Mouse (Mus musculus) heart, adult 9 months (tissue): Measurements from ENCODE around the gene Itga8.

Source experiments
- DNase-seq, 2 experiments: peaks; one replicate each; pipeline ENCODE4 v3.0.0; 2022; ENCODE audit warnings: low spot score in 2 of 2

Itga8 gene

DNA sequence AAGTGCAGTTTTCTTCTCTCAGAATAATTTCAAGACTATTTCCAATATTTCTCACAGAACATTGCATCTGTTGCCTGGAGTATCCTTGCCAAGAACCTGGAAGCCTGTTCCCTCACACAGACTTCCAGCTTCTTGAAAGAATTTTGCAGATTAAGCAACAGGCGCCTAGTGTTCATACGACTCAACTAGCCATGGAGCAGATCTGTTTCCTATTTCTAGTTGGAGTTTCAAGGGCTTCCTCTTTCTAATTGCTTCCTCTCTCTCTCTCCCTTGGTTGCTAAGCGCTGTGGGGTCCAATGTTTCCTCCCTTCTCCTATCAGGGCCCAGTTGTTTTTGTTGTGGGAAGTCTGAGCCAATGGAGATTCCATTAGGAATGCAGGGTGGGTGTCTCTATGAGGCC, 7.7 kb downstream of the Itga8 start:
- peak; percentile 37 to 65 for DNase-seq

DNA sequence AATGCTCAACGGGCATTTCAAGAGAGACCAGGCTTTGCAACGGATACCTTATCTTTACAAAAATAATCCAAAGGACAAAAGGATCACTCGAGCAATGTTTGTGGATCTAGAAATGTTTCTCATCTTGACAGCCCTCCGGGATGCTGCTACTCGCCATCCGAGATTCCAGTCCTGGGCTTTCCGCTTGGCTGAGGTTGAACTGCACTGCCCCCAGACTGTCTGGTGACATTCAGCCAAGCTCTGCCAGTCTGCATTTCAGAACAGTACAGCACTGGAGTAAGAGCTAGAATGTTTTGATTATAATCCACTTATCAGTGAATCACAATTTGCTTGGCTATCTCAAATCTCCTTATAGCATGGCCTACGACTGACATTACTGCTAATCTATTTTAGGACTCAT, 8.3 kb downstream of the Itga8 start:
- DNase-seq, result no peak

DNA sequence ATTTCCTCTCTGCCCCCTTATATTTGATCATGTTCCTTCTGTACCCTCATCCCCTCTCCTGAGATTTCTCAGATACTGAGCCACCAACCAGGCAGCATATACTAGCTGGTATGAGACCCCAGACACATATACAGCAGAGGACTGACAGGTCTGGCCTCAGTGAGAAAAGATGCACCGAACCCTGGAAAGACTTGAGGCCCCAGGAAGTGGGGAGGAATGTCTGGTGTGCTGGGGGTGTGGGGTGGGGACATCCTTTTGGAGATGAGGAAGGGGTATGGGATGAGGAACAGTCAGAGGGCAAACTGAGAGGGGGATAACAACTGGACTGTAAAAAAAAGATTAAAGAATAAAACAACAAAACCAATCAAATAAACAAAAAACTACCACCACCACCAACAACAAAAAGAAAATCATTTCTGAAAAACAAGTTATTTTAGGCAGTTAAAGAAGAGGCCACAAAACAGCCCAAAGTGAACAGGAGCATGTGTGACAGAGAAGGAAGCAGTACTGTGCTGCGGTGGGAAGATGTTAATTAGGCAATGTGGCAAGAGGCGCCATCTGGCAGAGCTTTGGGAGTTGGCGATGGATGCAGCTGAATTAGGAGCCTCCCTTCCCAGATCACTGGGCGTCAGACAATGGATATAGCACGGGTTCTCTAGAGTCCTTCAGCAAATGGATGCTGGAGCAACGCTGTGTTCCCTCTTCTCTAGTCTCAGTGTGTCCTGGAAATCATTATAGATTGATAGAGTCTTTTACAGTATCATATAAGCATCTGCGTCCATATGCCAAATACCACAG, 9.5 kb downstream of the Itga8 start:
- peak in 1 of 2 experiments; percentile 9 for DNase-seq

DNA sequence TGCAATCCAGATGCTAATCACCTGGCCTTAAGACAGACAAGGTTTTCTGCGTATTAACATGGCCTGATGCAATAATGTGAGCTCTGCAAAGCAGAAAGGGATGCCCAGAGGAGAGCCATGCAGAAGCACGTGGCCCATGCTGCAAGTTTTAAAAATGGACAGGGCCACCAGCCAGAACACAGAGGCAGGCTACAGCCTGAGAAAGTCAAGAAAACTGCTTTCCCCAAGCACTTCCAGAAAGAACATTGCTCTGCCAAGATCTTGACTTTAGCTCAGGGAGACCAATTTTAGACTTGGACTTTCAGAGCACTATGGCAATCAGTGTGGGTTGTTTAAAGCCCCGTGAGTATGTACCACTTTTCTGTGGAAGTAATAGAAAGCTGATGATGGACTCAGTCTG, 11.5 kb downstream of the Itga8 start:
- peak; percentile 33 for DNase-seq

DNA sequence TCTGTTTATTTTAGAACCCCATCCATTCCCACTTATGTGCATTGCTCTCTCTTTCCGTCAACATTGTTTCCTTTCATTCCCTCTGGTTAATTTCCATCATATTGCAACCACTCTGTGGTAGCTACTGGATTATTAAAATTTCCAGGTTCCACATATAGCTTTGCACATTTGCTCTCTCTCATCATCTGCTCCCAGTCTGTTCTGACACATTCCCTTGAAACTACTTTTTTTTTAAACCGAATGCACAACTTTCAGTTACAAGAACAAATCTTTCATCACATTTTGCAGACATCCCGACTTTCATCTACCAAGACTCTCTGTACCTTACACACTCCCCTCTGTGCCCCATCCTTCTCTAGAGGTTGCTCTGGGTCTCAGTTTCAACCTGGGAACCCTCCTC, 13.9 kb downstream of the Itga8 start:
- no peak for DNase-seq

DNA sequence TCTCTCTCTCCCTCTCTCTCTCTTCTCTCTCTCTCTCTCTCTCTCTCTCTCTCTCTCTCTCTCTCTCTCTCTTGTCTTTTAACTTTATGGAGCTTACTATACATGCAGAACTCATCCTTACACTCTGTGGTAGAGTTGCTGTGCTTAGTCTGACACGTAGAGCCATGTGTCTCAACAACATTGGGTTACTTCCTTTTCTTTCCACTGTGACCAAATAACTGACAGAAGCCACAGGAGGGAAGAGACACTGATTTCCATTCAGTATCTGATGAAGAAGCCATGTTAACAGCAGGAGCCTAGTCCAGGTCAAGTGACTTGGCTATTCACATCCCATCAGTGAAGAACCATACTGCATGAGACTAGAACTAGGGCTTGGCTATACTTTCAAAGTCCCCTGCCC, 21.1 kb downstream of the Itga8 start:
- no peak for DNase-seq

DNA sequence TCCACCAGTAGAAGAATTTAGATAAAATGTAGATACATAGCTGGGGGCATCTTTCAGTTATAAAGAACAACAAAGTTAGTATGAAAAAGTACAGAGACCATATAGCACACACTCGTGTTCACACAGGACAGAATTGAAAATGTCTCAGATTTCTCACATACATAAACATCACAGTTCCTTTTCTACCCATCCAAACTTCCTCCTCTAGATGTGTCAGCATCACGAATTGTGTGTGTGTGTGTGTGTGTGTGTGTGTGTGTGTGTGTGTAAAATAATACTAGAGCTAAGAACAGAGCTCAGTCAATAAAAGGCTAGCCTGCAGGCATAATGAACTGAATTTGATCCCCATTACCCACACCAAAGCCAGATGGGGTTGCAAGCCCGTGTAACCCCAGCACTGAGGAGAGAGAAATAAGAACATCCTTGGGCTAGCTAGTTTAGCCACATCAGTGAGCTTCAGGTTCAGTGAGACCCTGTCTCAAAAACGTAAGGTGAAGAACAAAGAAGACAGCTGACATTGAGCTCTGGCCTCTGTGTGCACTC, 22.6 kb downstream of the Itga8 start:
- no peak for DNase-seq

DNA sequence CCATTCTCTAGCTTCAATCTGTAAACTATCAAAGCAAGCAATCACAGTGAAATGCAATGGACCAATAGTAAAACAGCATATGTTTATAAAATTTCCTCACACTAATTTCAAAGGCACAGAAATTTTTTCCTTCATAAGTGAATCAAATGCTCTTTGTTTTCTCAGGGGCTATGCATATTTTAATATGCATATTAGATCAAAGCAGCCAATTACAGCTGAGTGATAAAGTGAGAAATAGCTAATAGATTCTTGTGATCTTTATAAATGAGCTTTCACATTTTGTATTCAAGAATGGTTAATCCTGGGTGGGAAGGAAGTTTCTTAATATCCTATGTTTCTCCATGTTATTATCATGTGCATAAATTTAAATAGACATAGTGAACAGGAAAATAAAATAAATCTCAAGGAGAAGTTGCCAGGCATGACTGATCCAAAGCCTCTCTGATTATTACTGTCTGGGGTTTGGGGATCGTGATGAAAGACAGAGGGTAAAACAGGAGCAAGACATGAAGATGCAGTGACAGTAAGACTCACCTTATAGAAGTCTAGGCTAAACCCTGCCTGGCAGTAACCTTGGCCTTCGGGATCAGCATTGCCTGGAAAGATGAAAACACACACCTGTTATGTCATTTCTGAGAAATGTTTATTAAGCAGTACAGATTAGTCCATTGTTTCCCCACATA, 44.9 kb downstream of the Itga8 start:
- DNase-seq, result no peak

DNA sequence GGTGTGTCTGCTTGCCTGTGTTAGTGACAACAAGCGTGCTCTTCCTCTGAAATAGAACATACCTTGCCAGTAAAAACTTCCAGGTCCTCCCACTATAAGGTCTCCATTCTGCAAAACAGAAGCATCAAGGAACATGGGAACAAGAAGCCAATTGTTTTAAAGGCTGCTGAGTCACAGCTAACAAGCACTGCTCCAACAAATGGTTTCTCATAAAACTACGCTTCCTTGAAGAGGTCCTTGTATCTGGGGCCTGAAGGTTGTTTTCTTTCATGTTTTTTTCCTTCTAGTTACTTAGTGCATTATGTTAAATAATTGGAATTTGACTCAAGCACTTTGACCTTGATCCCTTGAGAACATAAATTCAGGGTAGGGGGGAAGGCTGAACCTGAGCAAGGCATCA, 45.8 kb downstream of the Itga8 start:
- DNase-seq, result no peak

DNA sequence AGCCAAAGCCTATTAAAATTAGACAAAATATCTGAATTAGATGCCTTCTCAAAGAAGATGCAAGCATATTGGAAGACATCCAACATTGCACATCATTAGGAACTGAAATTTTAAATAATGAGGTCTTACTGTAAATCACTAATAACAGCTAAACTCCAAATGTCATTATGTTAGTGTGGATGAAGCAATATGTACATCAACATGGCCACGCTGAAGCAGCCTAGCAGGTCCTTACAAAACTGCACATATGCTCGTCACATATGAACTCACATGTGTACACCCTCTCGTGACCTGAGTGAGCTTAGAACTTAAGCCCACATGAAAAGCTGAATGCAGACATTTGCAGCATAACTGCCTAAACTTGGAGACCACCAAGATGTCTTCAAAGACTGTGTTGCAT, 66.4 kb downstream of the Itga8 start:
- DNase-seq, result no peak

DNA sequence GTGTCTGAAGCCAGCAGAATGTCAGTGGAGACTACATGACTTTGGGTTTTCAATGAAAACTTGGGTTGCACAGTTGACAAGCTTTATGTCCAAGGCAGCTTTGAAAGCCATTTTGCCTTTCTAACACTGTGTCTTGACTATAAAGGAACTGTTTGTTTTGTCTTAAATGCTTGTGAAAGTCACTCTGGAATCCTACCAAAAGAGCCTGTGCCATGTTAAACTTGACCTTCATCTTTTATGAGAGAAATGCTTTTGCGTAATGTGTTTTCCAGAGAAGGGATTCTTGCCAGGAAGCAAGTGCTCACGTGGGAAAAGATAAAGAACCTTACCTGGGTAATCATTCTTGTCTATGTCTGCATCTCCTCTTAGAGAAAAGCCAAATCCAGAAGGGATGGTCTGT, 72.0 kb downstream of the Itga8 start:
- DNase-seq, result no peak

DNA sequence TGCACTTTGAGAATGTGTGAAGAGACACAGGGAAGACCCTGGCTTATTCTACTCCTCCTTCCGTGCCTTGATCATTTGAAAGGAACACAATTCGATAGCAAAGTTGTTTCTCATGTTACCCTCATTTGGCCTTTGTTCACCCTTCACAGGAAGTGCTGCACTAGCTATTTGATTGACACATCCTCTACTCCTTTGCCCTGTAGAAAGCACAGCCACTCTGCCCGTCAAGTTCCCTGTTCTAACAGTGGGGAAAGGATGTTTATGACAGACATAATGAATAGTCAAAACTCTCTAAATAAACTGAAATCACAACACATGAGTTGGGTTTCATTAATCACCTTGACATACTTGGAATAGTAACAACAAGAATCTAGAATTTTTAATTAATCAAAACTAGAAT, 73.4 kb downstream of the Itga8 start:
- DNase-seq, result no peak

DNA sequence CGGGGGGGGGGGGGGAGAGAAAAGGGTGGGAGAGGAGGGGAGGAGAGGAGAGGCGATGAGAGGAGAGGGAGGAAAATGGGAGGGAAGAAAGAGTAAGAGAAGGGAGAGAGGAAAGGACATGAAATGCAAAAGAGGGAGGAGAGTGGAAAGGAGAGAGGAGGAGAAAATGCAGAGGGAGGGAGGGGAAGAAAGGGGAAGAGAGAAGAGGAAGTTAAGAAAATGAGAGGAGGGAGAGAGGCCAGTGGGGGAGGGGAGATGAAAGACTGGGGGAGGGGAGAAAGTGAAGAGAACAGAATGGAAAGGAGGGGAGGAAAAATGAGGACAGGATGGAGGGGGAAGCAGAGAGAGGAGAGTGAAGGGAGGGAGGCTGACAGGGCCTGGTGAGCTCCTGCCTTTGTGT, 74.5 kb downstream of the Itga8 start:
- DNase-seq, result no peak

DNA sequence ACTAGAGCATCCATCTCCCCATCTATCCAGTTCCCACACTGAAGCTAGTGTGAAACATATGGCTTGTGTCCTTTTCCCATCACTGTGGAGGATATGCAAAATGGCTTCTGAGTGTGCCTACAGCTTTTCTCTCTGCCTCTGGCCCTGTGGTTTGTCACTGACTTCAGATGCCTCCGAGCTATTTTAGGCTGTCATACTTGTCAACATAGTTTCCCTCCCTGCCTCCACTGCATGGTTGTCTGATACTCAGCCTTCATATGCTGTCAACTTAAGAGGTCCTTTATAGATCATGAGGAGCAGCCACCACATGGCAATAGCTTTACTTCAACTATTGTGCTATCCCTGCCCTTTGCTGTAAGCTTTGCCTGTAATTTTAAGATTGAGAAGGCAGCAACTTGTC, 75.4 kb downstream of the Itga8 start:
- no peak for DNase-seq

DNA sequence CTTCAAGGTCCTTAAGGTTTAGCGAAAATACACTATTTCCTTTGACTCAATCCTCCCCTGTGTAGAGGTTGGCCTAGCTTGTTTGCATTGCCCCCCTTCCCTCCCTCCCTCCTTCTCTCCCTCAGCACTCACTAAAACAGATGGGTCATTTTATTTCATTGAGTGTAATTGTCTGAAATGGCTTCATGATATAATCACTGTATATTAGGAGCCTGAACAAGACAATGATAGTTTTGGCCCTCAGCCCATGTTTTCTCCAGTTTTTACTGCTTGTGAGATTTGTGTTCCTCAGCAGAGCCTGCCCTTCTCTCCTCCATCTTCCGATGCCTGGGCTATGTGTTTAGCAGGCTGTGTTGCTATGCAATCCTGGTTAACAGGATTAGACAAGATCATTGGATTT, 80.1 kb downstream of the Itga8 start:
- no peak for DNase-seq

DNA sequence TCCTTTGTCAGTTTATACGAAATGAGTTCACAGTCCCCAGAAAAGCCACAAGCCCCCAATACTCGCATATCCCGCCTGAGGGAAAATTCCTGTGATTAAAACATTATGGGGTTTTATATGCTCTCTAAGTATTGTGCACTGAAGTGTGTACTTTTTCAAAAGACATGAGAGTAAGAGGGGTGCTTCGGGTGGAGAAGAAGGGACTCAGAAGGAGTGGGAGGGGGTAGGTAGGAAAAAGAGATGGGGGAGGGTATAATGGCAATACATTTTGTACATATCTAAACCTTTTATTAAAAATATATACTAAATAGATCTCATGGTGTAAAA, 88.3 kb downstream of the Itga8 start:
- no peak for DNase-seq

DNA sequence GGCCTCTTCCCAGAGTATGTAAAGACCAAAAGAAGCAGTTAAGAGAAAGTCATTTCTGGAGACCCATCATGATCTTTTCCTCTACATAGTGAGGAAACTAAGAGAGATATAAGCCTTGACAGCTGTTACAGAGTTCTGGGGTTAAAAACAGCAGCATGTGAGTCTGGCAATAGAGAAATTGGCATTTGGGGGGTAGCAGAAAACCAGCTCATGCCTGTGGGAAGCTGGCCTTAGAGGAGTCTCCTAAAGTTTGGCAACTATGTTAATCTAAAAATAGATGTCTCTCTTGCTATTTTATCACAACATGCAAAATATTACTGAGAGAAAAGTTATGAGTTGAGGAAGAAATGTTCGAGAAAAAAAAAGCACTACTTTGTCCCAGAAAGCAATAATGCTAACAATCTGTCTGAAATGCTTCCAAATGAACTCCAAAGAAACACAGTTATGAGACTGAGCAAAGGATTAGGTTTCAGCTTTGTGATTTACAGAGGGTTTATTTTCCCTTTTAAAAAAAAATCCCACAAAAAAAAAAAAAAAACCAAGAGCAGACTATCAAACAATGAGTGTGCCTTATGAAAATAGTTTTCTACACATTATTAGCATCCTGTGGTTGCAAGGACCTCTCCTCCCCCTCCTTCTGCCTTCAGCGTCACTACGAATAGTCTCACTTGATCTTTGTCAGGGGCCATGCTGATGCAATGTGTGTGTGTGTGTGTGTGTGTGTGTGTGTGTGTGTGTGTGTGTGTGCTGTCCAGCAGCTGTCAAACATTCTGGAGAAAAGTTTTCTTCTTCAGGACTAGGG, 88.9 kb downstream of the Itga8 start:
- no peak for DNase-seq

DNA sequence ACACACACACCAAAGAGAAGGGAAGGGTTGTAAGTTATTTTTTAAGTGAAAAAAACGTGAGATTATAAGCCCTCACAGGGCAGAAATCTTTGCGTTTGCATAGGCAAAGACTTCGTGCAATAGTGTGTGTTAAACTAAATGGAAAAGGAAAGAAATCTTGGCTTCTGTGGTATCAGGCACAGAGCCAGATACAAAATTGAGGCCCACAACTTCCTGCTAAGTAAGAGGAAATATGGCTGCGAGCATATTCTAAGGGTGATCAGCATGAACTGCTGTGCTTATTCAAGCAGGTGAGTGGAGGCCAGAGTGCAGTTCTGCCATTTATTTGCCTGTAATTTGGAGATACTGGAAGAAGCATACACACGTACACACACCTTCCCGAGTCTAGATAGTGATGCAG, 93.6 kb downstream of the Itga8 start:
- DNase-seq, result no peak

DNA sequence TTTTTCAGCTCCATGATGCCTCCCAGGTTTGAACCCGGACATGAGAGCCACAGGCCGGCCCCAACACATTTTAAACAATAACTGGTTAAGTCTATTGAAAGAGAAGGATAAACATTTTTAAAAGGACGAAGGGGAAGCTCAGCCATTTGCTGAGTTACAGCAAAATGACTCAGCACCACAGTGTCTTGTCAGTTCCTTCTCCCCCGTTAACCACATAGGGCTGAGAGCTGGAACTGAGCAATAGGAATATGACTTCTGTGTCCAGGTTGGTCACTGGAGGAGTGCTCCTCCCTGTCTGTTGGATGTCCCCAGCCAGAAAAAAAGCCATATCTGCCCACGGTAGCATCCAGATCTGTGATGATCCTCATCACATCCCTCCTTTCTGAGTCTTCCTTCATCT, 95.4 kb downstream of the Itga8 start:
- DNase-seq, result no peak

DNA sequence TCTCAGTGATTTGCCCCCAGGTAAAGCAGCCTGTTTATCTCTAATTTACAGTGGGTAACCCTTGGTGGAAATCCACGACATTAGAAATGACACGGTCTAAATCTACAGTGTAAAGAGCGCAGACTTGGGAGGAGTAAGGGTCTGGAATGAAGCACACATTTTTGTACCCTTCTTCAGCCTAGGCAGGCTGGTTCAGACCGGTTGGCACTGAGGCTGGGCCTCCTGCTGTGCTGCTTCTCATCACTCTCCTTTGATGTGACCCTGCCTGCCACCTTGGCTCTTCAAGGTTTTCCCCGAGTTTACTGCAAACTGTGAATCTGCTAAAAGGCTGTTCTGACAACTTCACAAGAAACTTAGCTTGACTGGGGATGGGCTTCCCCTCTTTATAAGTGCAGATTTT, 95.8 kb downstream of the Itga8 start:
- DNase-seq, result no peak

DNA sequence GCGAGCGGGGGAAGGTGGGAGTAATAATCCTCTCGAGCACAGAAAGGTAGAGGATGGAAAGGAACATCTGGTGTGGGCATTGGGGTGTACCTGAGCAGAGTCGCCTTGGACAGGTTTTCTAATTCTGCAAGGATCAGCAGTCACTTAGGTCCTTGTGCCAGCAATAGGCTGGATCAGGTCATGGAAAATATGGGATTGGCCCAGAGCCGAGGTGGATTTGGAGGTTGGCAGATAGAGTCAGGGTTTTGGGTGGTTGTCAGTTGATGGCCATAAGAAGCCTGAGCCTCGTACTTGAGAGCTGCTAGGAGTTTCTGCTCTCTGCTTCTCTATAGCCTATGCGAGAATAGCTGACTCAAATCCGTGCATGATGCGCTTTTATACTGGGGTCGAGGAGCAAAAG, 98.5 kb downstream of the Itga8 start:
- no peak for DNase-seq

DNA sequence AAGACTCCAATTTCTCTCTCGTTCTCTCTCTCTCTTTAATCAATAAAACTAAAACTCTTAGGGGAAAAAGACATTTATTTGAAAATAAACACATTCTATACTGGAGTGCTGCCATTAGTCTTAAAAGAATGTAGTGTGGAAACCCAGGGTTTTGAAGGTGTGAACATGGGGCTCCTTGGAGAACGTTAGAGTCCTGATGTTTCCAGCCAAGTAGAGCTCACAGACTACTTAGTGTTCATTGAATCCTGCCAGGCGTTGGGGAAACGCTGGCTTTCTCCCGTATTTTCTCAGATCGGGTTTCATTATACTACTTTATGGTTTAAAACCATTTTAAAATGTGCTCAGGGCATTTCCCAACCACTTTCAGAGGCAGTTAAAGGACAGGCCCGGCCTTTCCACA, 103.0 kb downstream of the Itga8 start:
- DNase-seq, result no peak

DNA sequence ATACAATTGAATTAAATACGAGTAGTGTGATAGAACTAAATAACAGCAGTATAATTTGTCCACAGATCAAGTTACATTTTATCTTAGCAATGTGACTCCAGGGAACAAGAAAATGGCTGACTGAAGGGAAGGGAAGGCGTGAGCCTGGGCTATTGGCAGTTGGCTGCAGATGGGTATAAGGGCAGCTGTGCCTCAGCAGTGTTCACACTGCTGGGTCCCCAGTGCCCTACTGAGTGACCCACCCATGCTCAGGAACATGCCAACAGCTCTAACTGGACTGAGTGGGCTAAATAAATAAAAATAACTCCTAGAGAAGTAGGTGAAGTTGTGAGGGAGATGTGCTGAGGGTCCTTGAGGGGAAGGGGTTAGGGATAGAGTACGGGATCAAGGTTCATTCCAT, 103.5 kb downstream of the Itga8 start:
- DNase-seq, result no peak
